Mouse (Mus musculus) neural tube, embryonic 12.5 days (tissue): ENCODE measurements at regions not wholly inside any gene's neighbourhood (a gene's known extent, or its start where the extent isn't known, plus 50 kb on each side); places are given as distances from the start of the nearest gene placed in this dataset.

ENCODE experiments used
- ATAC-seq: fragments of 200-750 bp; cut with Nextera tagmentation; 2 replicates; pipeline ENCODE4 v1.8.0; 2017; ENCODE audit warnings: low read depth, mild to moderate bottlenecking, moderate TSS enrichment, moderate library complexity; ENCODE audit not compliant: low FRiP score
- H3K27ac ChIP-seq: fragments of 300-500 bp; sonication (generic); 2 replicates; pipeline ENCODE4 v1.5.1; 2016
- H3K27me3 ChIP-seq: fragments of 300-500 bp; sonication (generic); replicated peaks from 2 replicates; pipeline ENCODE4 v1.6.1; 2016; ENCODE audit warnings: mild to moderate bottlenecking
- H3K36me3 ChIP-seq: fragments of 300-500 bp; sonication (generic); 2 replicates; pipeline ENCODE4 v1.6.1; 2016; ENCODE audit warnings: mild to moderate bottlenecking
- H3K4me1 ChIP-seq: fragments of 300-500 bp; sonication (generic); 2 replicates; pipeline ENCODE4 v1.6.1; 2016
- H3K4me2 ChIP-seq: fragments of 300-500 bp; sonication (generic); replicated peaks from 2 replicates; pipeline ENCODE4 v1.6.1; 2016; ENCODE audit warnings: mild to moderate bottlenecking
- H3K4me3 ChIP-seq: fragments of 300-500 bp; sonication (generic); 2 replicates; pipeline ENCODE4 v1.5.1; 2016
- H3K9ac ChIP-seq: fragments of 300-500 bp; sonication (generic); 2 replicates; pipeline ENCODE4 v1.6.1; 2016; ENCODE audit warnings: mild to moderate bottlenecking
- H3K9me3 ChIP-seq: fragments of 300-500 bp; sonication (generic); 2 replicates; pipeline ENCODE4 v1.6.1; 2016; ENCODE audit warnings: mild to moderate bottlenecking
- WGBS: fragments of 180-500 bp; shearing (Covaris S2); methylation state at CpG from one replicate; pipeline ENCODE4 v1.1.7; 2016; 5-methylcytosine and 5-hydroxymethylcytosine counted together

DNA sequence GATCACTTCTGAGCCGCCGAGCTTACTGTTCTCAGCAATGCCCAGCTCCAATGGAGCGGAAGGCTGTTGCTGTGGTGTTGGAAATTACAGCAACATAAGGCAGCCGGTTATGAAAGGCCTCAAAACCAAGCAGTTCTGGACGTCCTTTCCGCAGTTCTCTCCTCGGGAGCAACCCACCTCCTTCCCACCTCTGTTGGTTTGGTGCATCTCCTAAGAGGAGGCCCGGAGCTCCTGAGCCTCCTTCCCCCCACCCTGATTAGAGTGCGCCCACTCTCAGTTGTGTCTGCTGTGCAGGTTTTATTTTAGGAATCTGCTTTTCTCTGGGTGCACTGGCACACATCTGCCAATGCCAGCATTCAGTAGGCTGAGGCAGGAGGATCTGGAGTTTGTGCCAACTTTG, 144.0 kb downstream of the Mtx3 start:
- H3K4me1 ChIP-seq = no peaks in the 10 kb centered on the region
- H3K9me3 ChIP-seq = no peaks in the 10 kb centered on the region
- no peak overlapping the region for H3K4me2 ChIP-seq
- H3K27me3 ChIP-seq = no peaks in the 10 kb centered on the region
- H3K4me3 ChIP-seq = no peak overlapping the region
- WGBS = 82% methylated on average over 9 of the region's 9 CpGs
- ATAC-seq = no peak
- no peak overlapping the region for H3K9ac ChIP-seq
- H3K27ac ChIP-seq = no peak overlapping the region
- no peaks in the 10 kb centered on the region for H3K36me3 ChIP-seq

GRCm38 (mm10) chr13:92990316-92991206, 146.0 kb downstream of the Mtx3 start:
- H3K27me3 ChIP-seq = no peaks in the 10 kb centered on the region
- 81% methylated on average over 14 of the region's 14 CpGs for WGBS
- no peak overlapping the region for H3K9ac ChIP-seq
- H3K36me3 ChIP-seq = no peaks in the 10 kb centered on the region
- no peak for ATAC-seq
- H3K4me2 ChIP-seq = no peak overlapping the region
- no peaks in the 10 kb centered on the region for H3K4me1 ChIP-seq
- H3K4me3 ChIP-seq = no peak overlapping the region
- no peak overlapping the region for H3K27ac ChIP-seq
- no peaks in the 10 kb centered on the region for H3K9me3 ChIP-seq
